Mouse (Mus musculus) mouse embryonic stem cell (cell line): ENCODE measurements around the gene Rps12-ps3.

Source experiments
- in situ Hi-C, 2 experiments: fragments of 300-500 bp; cut with MboI; formaldehyde crosslinking; loops; 1 replicate in 1 of 2; 3 replicates in 1 of 2; pipeline ENCODE4 v1.14.3; 2019 to 2020; ENCODE audit warnings: low sequenced_read_pairs in 2 of 2, low pct_unique_long_range_greater_than_20kb in 1 of 2, mixed read lengths in 1 of 2; ENCODE audit not compliant: unreplicated experiment in 1 of 2

The Rps12-ps3 gene

GRCm38 (mm10) chr19:59321990-59322389 lies at the start of gene Rps12-ps3:
Gene Rps12-ps3 (plus strand): TSS chr19:59322290.
- in situ Hi-C loops: no loop called here

GRCm38 (mm10) chr19:59273190-59273589 lies 48.9 kb upstream of the Rps12-ps3 start:
- in situ Hi-C loops: no loop called here

GRCm38 (mm10) chr19:59276354-59276753 lies 45.7 kb upstream of the Rps12-ps3 start:
- in situ Hi-C loops: no loop called here

- in situ Hi-C loops: no loop called here
These were observed 41.2 kb upstream of the Rps12-ps3 start for GRCm38 (mm10) chr19:59280841-59281240.

- in situ Hi-C loops: no loop called here
These were observed 40.1 kb upstream of the Rps12-ps3 start for GRCm38 (mm10) chr19:59282001-59282400.

GRCm38 (mm10) chr19:59289042-59289441 lies 33.0 kb upstream of the Rps12-ps3 start:
- in situ Hi-C loops: no loop called here

- in situ Hi-C loops: no loop called here
These were observed 32.3 kb upstream of the Rps12-ps3 start for GRCm38 (mm10) chr19:59289811-59290210.

GRCm38 (mm10) chr19:59292183-59292839 lies 29.8 kb upstream of the Rps12-ps3 start:
- in situ Hi-C loops: no loop called here

GRCm38 (mm10) chr19:59315308-59315707 lies 6.8 kb upstream of the Rps12-ps3 start:
- in situ Hi-C loops: no loop called here

- in situ Hi-C loops: no loop called here
These were observed 5.5 kb upstream of the Rps12-ps3 start for GRCm38 (mm10) chr19:59316571-59316970.

GRCm38 (mm10) chr19:59330816-59331225 lies 8.7 kb downstream of the Rps12-ps3 start:
- in situ Hi-C loops: no loop called here

- in situ Hi-C loops: no loop called here
These were observed 14.6 kb downstream of the Rps12-ps3 start for GRCm38 (mm10) chr19:59336655-59337054.

- in situ Hi-C loops: no loop called here
These were observed 16.0 kb downstream of the Rps12-ps3 start for GRCm38 (mm10) chr19:59337872-59338681.

GRCm38 (mm10) chr19:59339908-59340307 lies 17.8 kb downstream of the Rps12-ps3 start:
- in situ Hi-C loops: no loop called here

GRCm38 (mm10) chr19:59342964-59343363 lies 20.9 kb downstream of the Rps12-ps3 start:
- in situ Hi-C loops: no loop called here

GRCm38 (mm10) chr19:59344304-59344711 lies 22.2 kb downstream of the Rps12-ps3 start:
- in situ Hi-C loops: no loop called here

GRCm38 (mm10) chr19:59345081-59345657 lies 23.1 kb downstream of the Rps12-ps3 start:
- in situ Hi-C loops: no loop called here

GRCm38 (mm10) chr19:59345658-59346283 lies 23.7 kb downstream of the Rps12-ps3 start, which contains the start of gene Pdzd8:
Gene Pdzd8 (minus strand): TSS chr19:59345780.
- in situ Hi-C loops: no loop called here

- in situ Hi-C loops: no loop called here
These were observed 24.2 kb downstream of the Rps12-ps3 start for GRCm38 (mm10) chr19:59346325-59346724.
